In the genomic region with DNA sequence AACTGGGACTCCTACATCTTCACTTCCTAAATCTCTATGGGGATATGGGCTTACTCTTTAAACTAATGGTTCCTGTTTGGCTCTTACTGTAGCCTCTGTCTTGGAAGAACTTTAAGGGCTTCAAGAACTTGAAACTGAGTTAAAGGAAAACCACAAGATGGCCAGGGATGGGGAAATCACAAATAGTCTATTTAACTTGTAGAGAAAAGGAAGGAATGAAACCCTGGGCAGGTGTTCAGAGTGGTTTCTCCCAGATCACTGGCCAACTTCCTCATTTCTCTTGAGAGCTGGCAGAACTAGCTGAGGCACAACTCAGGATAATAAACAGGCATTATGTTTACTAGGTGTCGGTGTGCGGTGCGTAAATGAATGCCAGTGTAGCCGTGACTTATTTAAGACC, we compare ENCODE assay signal across 24 mouse cellular contexts. TPM values are rescaled to one million over a fixed set of nuclear protein-coding genes. Genes with fewer than 3 reads are reported as not detected.
DNase-seq lines count a peak whose midpoint lies in the region; ATAC-seq and TF ChIP-seq lines count a peak whose summit lies in the region.
"Had no signal": no experiment of that assay in that cellular context is flagged by ENCODE, and none has a peak within 500 bp of the region (broad histone marks: within the 10 kb centered on the region; RNA-seq: fewer than 3 reads in every experiment).

No protein-coding gene starts in this region.

- TF ChIP-seq CTCF in CH12.LX (conservative IDR thresholded peaks at IDR 0.05 in 1 of 2, IDR thresholded peaks at IDR 0.05 in 1 of 2; ENCODE audit: low read depth in 2 of 2, low read length in 2 of 2): no peak

- no peak overlapping the region for H3K9ac ChIP-seq in CH12.LX (ENCODE audit: insufficient read depth, low read depth)
- H3K9ac ChIP-seq: forebrain, embryonic 15.5 days; limb, embryonic 12.5 days; liver, embryonic 13.5 days; neural tube, embryonic 12.5 days had no signal

- no peaks in the 10 kb centered on the region for H3K79me2 ChIP-seq in CH12.LX (replicated peaks; ENCODE audit: control insufficient read depth, extremely low read depth, insufficient read depth, poor library complexity, severe bottlenecking)

- in situ Hi-C loops in CH12.LX (cut with MboI; ENCODE audit: low pct_ligation_motif_present, low pct_unique_long_range_greater_than_20kb, low sequenced_read_pairs): no loop called here

- 0 out of 2 replicates have a peak, but pooled peaks have one; percentile 17 for TF ChIP-seq EP300 in CH12.LX (IDR thresholded peaks at IDR 0.05; ENCODE audit: low read length)

- H3K4me3 ChIP-seq in CH12.LX (replicated peaks in 1 of 3; ENCODE audit: low read depth in 2 of 3, low read length in 2 of 3, poor library complexity in 1 of 3): no peak overlapping the region
- H3K4me3 ChIP-seq: forebrain, embryonic 15.5 days; hindbrain, embryonic 10.5 days; limb, embryonic 12.5 days; liver, embryonic 13.5 days; midbrain, embryonic 10.5 days; neural tube, embryonic 12.5 days had no signal

- H3K4me1 ChIP-seq in CH12.LX (ENCODE audit: control insufficient read depth in 1 of 2, insufficient read depth in 2 of 2): peaks cover 0 to 16% of the 10 kb centered on the region in 2 experiments; a peak in 2 of 4 replicates
- H3K4me1 ChIP-seq: forebrain, embryonic 15.5 days; hindbrain, embryonic 10.5 days; liver, embryonic 13.5 days; neural tube, embryonic 12.5 days had no signal

- peak; percentile 90 to 94 for ATAC-seq in hematopoietic stem cell, adult 5-6 weeks (replicated peaks in 1 of 2; ENCODE audit: insufficient read depth in 1 of 2, low FRiP score in 2 of 2, low TSS enrichment in 1 of 2, low read depth in 1 of 2, poor library complexity in 2 of 2, severe bottlenecking in 2 of 2)
- ATAC-seq: forebrain, embryonic 15.5 days; hindbrain, embryonic 16.5 days; intestine, embryonic 16.5 days; Patski had no signal

- dilution Hi-C loops in CH12.LX (cut with MboI; ENCODE audit: extremely low pct_ligation_motif_present, extremely low pct_unique_long_range_greater_than_20kb, low sequenced_read_pairs): no loop called here

- no peak for TF ChIP-seq RAD21 in CH12.LX (IDR thresholded peaks at IDR 0.05; ENCODE audit: low read depth, low read length)

- peak; percentile 75 for DNase-seq in 416B (ENCODE audit: low read depth)
- peak; percentile 16 for DNase-seq in CH12.LX (ENCODE audit: extremely low read depth)
- DNase-seq in lung, postnatal 25 days (ENCODE audit: low spot score): peak; percentile 71
- no peak for DNase-seq in urinary bladder, adult 2 months (ENCODE audit: low spot score)
- no peak for DNase-seq in layer of hippocampus, postnatal 10 days (ENCODE audit: low spot score in 2 of 2)
- no peak for DNase-seq in T-cell, adult 2 months (ENCODE audit: low spot score)
- no peak for DNase-seq in gastrocnemius, postnatal 14 days
- DNase-seq: adrenal gland, adult 2 months; cerebellum, adult 18-20 months; cerebellum, postnatal 36 days; heart, adult 11 months; liver, embryonic 13.5 days; right cerebral cortex, postnatal 14 days; spleen, adult 18-20 months had no signal

- no peak overlapping the region for H3K4me2 ChIP-seq in CH12.LX (ENCODE audit: insufficient read depth, low read depth, poor library complexity, severe bottlenecking)
- H3K4me2 ChIP-seq: forebrain, embryonic 15.5 days; heart, embryonic 11.5 days; limb, embryonic 12.5 days; liver, embryonic 13.5 days; neural tube, embryonic 12.5 days had no signal

- H3K9me3 ChIP-seq in CH12.LX (replicated peaks; ENCODE audit: low read length): no peaks in the 10 kb centered on the region
- H3K9me3 ChIP-seq: forebrain, embryonic 15.5 days; hindbrain, embryonic 10.5 days; limb, embryonic 12.5 days; liver, embryonic 13.5 days; midbrain, embryonic 10.5 days; neural tube, embryonic 12.5 days had no signal

- H3K27ac ChIP-seq in CH12.LX (ENCODE audit: insufficient read depth, low read depth): no peak overlapping the region
- H3K27ac ChIP-seq: forebrain, embryonic 15.5 days; hindbrain, embryonic 10.5 days; limb, embryonic 12.5 days; liver, embryonic 13.5 days; midbrain, embryonic 10.5 days; neural tube, embryonic 12.5 days had no signal

- H3K27me3 ChIP-seq in CH12.LX (replicated peaks): no peaks in the 10 kb centered on the region
- H3K27me3 ChIP-seq: forebrain, embryonic 15.5 days; limb, embryonic 12.5 days; liver, embryonic 13.5 days; neural tube, embryonic 12.5 days; Patski had no signal

- H3K36me3 ChIP-seq in CH12.LX (replicated peaks in 1 of 2; ENCODE audit: control insufficient read depth in 1 of 2, insufficient read depth in 1 of 2, low read length in 1 of 2): no peaks in the 10 kb centered on the region
- H3K36me3 ChIP-seq: forebrain, embryonic 15.5 days; hindbrain, embryonic 10.5 days; limb, embryonic 12.5 days; liver, embryonic 13.5 days; midbrain, embryonic 10.5 days; neural tube, embryonic 12.5 days had no signal

- no peak for TF ChIP-seq POLR2A in CH12.LX (IDR thresholded peaks at IDR 0.05; ENCODE audit: low read depth, low read length)

- intact Hi-C loops in gastrocnemius, postnatal 14 days (cut with DNase I; ENCODE audit: low total_unique reads): no loop called here

TF ChIP-seq in CH12.LX, 34 proteins besides CTCF, POLR2A, EP300 and RAD21:
- TF ChIP-seq JUN (IDR thresholded peaks at IDR 0.05; ENCODE audit: insufficient read depth, low read depth, low read length) (no peak), IRF4 (IDR thresholded peaks at IDR 0.05; ENCODE audit: low read depth, low read length) (0 out of 2 replicates have a peak, but pooled peaks have one; percentile 7), ETS1 (conservative IDR thresholded peaks at IDR 0.05; ENCODE audit: low read depth, low read length) (no peak)

RNA-seq across cellular contexts. Expression of a gene that starts 17.5 kb away (rescaled TPM):
- total RNA-seq in CH12.LX (2012; rRNA removed): 0.13 and 0.34 TPM in 2 replicates
- 0.26 and 0.39 TPM in 2 replicates for total RNA-seq in CH12.LX (2014; rRNA removed)
- 0.53 TPM in 2 replicates for polyA plus RNA-seq in CH12.LX (2012; ENCODE audit: insufficient read length, low read depth)
- 1.2 and 2.6 TPM in 2 replicates for total RNA-seq in hematopoietic stem cell, adult 5-6 weeks (2017)
- polyA plus RNA-seq in urinary bladder, adult 2 months (2012; rRNA removed): 16.4 and 18.6 TPM in 2 replicates
- 10 to 100 TPM; 15.4 to 16.8 TPM for total RNA-seq in layer of hippocampus, postnatal 10 days (2021)
- total RNA-seq in gastrocnemius, postnatal 14 days (2021): 10 to 100 TPM in 1 of 2 experiments, 1 to 10 TPM in 1; 7.5 to 10.9 TPM

Comparison
In these comparisons a context has a peak if more than half of its experiments do, and no peak if none do; other contexts are left out.
1. DNase-seq: peak in 416B (single experiment), CH12.LX (single experiment) and lung, postnatal 25 days (single experiment); none in urinary bladder, adult 2 months (single experiment), layer of hippocampus, postnatal 10 days (0 of 2), T-cell, adult 2 months (single experiment) and gastrocnemius, postnatal 14 days (single experiment).